Mouse (Mus musculus) embryonic facial prominence, embryonic 10.5 days (tissue): ENCODE results near the gene Fam19a5. TPM values are rescaled to one million over a fixed set of nuclear protein-coding genes. Genes with fewer than 3 reads are reported as not detected.

ENCODE experiments used
- DNase-seq: peaks from one replicate; pipeline ENCODE4 v3.0.0-alpha.2; 2017; ENCODE audit warnings: low spot score
- H3K27ac ChIP-seq: fragments of 300-500 bp; sonication (generic); replicated peaks from 2 replicates; pipeline ENCODE4 v1.5.1; 2016; ENCODE audit warnings: mild to moderate bottlenecking
- H3K27me3 ChIP-seq: fragments of 300-500 bp; sonication (generic); replicated peaks from 2 replicates; pipeline ENCODE4 v1.6.1; 2016; ENCODE audit warnings: low read depth, mild to moderate bottlenecking; ENCODE audit not compliant: poor library complexity, severe bottlenecking
- H3K36me3 ChIP-seq: fragments of 300-500 bp; sonication (generic); replicated peaks from 2 replicates; pipeline ENCODE4 v1.6.1; 2016; ENCODE audit warnings: mild to moderate bottlenecking, moderate library complexity
- H3K4me1 ChIP-seq: fragments of 300-500 bp; sonication (generic); 2 replicates; pipeline ENCODE4 v1.6.1; 2016
- H3K4me3 ChIP-seq: fragments of 300-500 bp; sonication (generic); 2 replicates; pipeline ENCODE4 v1.5.1; 2016; ENCODE audit warnings: mild to moderate bottlenecking, moderate library complexity
- H3K9me3 ChIP-seq: fragments of 300-500 bp; sonication (generic); 2 replicates; pipeline ENCODE4 v1.6.1; 2016; ENCODE audit warnings: mild to moderate bottlenecking
- WGBS: fragments of 180-500 bp; shearing (Covaris S2); methylation state at CpG from one replicate; pipeline ENCODE4 v1.1.7; 2016; 5-methylcytosine and 5-hydroxymethylcytosine counted together
- polyA plus RNA-seq: library from polyadenylated mRNA; unstranded; fragments of >200 nt; fragmentation: Nextera tagmentation; extraction: Ambion mirVana; gene quantifications from 2 replicates; pipeline ENCODE4 v1.2.1, GENCODE M21; 2016

Gene Fam19a5
- polyA plus RNA-seq, 1 experiment from 2014 or later: 4.4 TPM

- no peak overlapping the region for H3K4me3 ChIP-seq
- H3K9me3 ChIP-seq: no peaks in the 10 kb centered on the region
Observed at GRCm38 (mm10) chr15:87649651-87650050, 105.6 kb downstream of the Fam19a5 start.

GRCm38 (mm10) chr15:87654551-87654950 lies 110.5 kb downstream of the Fam19a5 start:
- H3K27me3 ChIP-seq: no peaks in the 10 kb centered on the region
- no peak overlapping the region for H3K4me3 ChIP-seq
- H3K27ac ChIP-seq: no peak overlapping the region
- no peak for DNase-seq
- H3K9me3 ChIP-seq: no peaks in the 10 kb centered on the region
- H3K36me3 ChIP-seq: no peaks in the 10 kb centered on the region
- WGBS: 77% methylated on average over 6 of the region's 6 CpGs
- peaks cover 3% of the 10 kb centered on the region; the same call in 1 of the 2 replicates for H3K4me1 ChIP-seq

More at GRCm38 (mm10) chr15:87649651-87650050, 105.6 kb downstream of the Fam19a5 start:
- H3K27ac ChIP-seq: no peak overlapping the region
- no peaks in the 10 kb centered on the region for H3K36me3 ChIP-seq
- 79% methylated on average over 2 of the region's 2 CpGs for WGBS
- H3K4me1 ChIP-seq: peaks cover 13% of the 10 kb centered on the region
- no peaks in the 10 kb centered on the region for H3K27me3 ChIP-seq
- no peak for DNase-seq

GRCm38 (mm10) chr15:87656496-87657155 lies 112.5 kb downstream of the Fam19a5 start:
- Histone ChIP-seq H3K4me3 (no peak overlapping the region), H3K27ac (no peak overlapping the region), H3K36me3 (no peaks in the 10 kb centered on the region), H3K9me3 (no peaks in the 10 kb centered on the region), H3K27me3 (no peaks in the 10 kb centered on the region), H3K4me1 (peaks cover 3% of the 10 kb centered on the region; the same call in 1 of the 2 replicates)
- DNase-seq: no peak
- 88% methylated on average over 20 of the region's 20 CpGs for WGBS

GRCm38 (mm10) chr15:87659729-87660128 lies 115.6 kb downstream of the Fam19a5 start:
- Histone ChIP-seq H3K27ac (no peak overlapping the region), H3K36me3 (no peaks in the 10 kb centered on the region), H3K9me3 (no peaks in the 10 kb centered on the region), H3K4me3 (no peak overlapping the region), H3K4me1 (peaks cover under 1% of the 10 kb centered on the region; the same call in 1 of the 2 replicates), H3K27me3 (no peaks in the 10 kb centered on the region)
- DNase-seq: no peak
- 88% methylated on average over 6 of the region's 6 CpGs for WGBS

- 86% methylated on average over 7 of the region's 7 CpGs for WGBS
- no peaks in the 10 kb centered on the region for H3K4me1 ChIP-seq
- H3K27me3 ChIP-seq: no peaks in the 10 kb centered on the region
Observed at GRCm38 (mm10) chr15:87661954-87662353, 117.9 kb downstream of the Fam19a5 start.

GRCm38 (mm10) chr15:87666041-87666750 lies 122.1 kb downstream of the Fam19a5 start:
- H3K27me3 ChIP-seq: no peaks in the 10 kb centered on the region
- WGBS: 91% methylated on average over 13 of the region's 13 CpGs
- no peaks in the 10 kb centered on the region for H3K9me3 ChIP-seq
- DNase-seq: no peak
- no peak overlapping the region for H3K27ac ChIP-seq
- H3K4me1 ChIP-seq: no peaks in the 10 kb centered on the region
- no peaks in the 10 kb centered on the region for H3K36me3 ChIP-seq
- H3K4me3 ChIP-seq: no peak overlapping the region

More at GRCm38 (mm10) chr15:87661954-87662353, 117.9 kb downstream of the Fam19a5 start:
- Histone ChIP-seq H3K36me3 (no peaks in the 10 kb centered on the region), H3K4me3 (no peak overlapping the region), H3K9me3 (no peaks in the 10 kb centered on the region), H3K27ac (no peak overlapping the region)
- no peak for DNase-seq

GRCm38 (mm10) chr15:87667416-87667815 lies 123.3 kb downstream of the Fam19a5 start:
- WGBS: 85% methylated on average over 7 of the region's 7 CpGs
- Histone ChIP-seq H3K4me1 (no peaks in the 10 kb centered on the region; the same call in 1 of the 2 replicates), H3K9me3 (no peaks in the 10 kb centered on the region), H3K27me3 (no peaks in the 10 kb centered on the region), H3K27ac (no peak overlapping the region), H3K36me3 (no peaks in the 10 kb centered on the region), H3K4me3 (no peak overlapping the region)
- DNase-seq: no peak

GRCm38 (mm10) chr15:87668112-87668511 lies 124.0 kb downstream of the Fam19a5 start:
- no peaks in the 10 kb centered on the region for H3K27me3 ChIP-seq
- DNase-seq: no peak
- no peaks in the 10 kb centered on the region; the same call in 1 of the 2 replicates for H3K4me1 ChIP-seq
- 88% methylated on average over 5 of the region's 5 CpGs for WGBS
- H3K9me3 ChIP-seq: no peaks in the 10 kb centered on the region
- no peak overlapping the region for H3K27ac ChIP-seq
- H3K36me3 ChIP-seq: no peaks in the 10 kb centered on the region
- H3K4me3 ChIP-seq: no peak overlapping the region

GRCm38 (mm10) chr15:87671929-87672328 lies 127.8 kb downstream of the Fam19a5 start:
- no peak for DNase-seq
- 84% methylated on average over 9 of the region's 9 CpGs for WGBS
- Histone ChIP-seq H3K27me3 (no peaks in the 10 kb centered on the region), H3K9me3 (no peaks in the 10 kb centered on the region), H3K4me1 (no peaks in the 10 kb centered on the region; the same call in 1 of the 2 replicates), H3K27ac (no peak overlapping the region), H3K4me3 (no peak overlapping the region), H3K36me3 (no peaks in the 10 kb centered on the region)

- Histone ChIP-seq H3K27ac (no peak overlapping the region), H3K9me3 (no peaks in the 10 kb centered on the region), H3K27me3 (no peaks in the 10 kb centered on the region), H3K4me3 (no peak overlapping the region), H3K4me1 (peaks cover 12% of the 10 kb centered on the region), H3K36me3 (no peaks in the 10 kb centered on the region)
- 51% methylated on average over 6 of the region's 6 CpGs for WGBS
- no peak for DNase-seq
Observed at GRCm38 (mm10) chr15:87678711-87679110, 134.6 kb downstream of the Fam19a5 start.

GRCm38 (mm10) chr15:87682410-87682809 lies 138.3 kb downstream of the Fam19a5 start:
- no peaks in the 10 kb centered on the region for H3K27me3 ChIP-seq
- H3K4me1 ChIP-seq: peaks cover 19% of the 10 kb centered on the region
- 70% methylated on average over 3 of the region's 3 CpGs for WGBS
- no peak overlapping the region for H3K4me3 ChIP-seq
- no peak overlapping the region for H3K27ac ChIP-seq
- H3K36me3 ChIP-seq: no peaks in the 10 kb centered on the region; the same call in 1 of the 2 replicates
- DNase-seq: no peak
- no peaks in the 10 kb centered on the region for H3K9me3 ChIP-seq

GRCm38 (mm10) chr15:87686415-87687040 lies 142.4 kb downstream of the Fam19a5 start:
- DNase-seq: no peak
- no peak overlapping the region; the same call in 1 of the 2 replicates for H3K27ac ChIP-seq
- H3K4me3 ChIP-seq: no peak overlapping the region
- H3K27me3 ChIP-seq: no peaks in the 10 kb centered on the region
- H3K9me3 ChIP-seq: no peaks in the 10 kb centered on the region
- peaks cover 10% of the 10 kb centered on the region for H3K4me1 ChIP-seq
- no peaks in the 10 kb centered on the region; the same call in 1 of the 2 replicates for H3K36me3 ChIP-seq
- WGBS: 68% methylated on average over 10 of the region's 10 CpGs
